Mouse (Mus musculus): ENCODE results near the gene Aldh1a1.
"Not testable (repeated sequence)": the region's sequence is repeated elsewhere in the genome, so short reads cannot be mapped to it uniquely, and the experiment has no call there.

Gene Aldh1a1

DNA sequence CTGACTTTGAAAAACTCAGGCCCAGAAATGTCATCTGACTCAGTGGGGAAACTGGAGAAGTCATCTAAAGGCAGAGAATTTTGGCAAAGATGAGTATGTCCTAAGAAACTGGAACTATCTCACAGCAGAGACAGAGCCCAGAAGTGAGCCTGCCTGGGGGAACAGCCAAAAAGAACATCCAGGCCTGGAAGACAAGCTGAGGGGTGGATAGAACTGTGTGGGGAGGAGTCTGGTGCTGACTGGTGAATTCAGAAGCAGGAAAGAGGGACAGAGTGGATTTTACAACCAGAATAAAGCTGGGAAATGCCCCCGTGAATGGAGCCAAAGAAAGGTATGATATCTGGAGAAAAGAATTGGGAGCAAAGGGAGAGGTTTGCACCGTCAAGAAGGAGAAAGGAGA is at the start of gene Aldh1a1:
Gene Aldh1a1 (plus strand): TSS at position 225 of the 400 bp plus-strand sequence.
- DNase-seq = no peak

DNA sequence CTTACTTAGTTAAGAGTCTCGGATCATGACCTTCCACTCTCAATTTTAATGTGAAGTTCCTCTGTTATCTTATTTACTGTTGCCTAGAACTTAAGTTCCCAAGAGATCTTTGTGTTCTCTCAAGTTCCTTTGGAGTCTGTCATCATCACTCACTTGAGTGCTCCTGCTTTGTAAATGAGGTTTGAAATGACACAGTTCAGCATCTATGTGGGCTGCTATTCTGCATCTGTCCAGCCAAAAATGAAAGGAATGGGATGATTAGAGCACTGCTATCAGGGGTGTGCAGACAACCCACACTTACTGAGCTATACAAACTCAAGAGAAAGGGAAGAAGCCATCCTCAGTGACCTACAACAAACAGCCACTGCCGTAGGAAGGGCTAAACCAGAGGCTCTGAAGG is 44.7 kb upstream of the Aldh1a1 start:
- no peak for DNase-seq

DNA sequence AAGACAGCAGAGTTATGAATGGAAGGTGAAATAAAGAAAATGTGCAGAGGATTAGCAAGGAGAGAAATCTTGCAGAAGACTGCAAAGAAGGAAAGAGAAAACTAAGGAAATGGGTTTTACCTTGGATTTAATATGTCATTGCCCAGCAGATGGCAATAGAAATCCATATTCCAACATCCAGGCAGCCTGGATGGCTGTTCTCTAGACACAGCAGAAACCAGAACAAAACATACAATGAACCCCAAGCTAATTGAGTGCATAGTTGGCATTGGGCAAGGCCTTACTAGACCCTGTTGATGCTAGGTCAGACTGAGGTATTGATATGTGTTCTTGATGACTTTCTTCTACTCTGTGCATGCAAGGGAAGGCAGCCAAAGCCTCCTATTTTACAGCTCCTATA is 43.0 kb upstream of the Aldh1a1 start:
- DNase-seq = peak; percentile 33

DNA sequence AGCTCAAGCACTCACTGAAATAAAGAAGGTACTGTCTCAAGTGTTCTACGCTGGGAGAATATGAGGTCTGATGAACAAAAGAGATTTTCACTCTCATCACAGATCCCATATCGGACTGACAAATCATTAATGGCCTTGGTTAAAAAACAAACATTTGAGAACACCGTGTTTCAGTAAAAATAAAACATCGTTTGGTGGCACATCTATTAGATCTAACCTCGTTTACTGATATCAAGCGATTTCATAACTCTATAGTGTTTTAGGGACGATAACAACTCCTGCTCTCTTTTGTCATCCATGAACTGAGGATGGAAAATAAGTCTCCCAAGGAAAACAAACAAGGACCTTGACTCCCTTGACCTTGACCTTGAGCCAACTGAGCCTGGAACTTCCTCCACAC is 41.5 kb upstream of the Aldh1a1 start:
- DNase-seq = no peak

- peak; percentile 20 for DNase-seq
Observed at GRCm38 (mm10) chr19:20484497-20484896, 8.0 kb upstream of the Aldh1a1 start.

DNA sequence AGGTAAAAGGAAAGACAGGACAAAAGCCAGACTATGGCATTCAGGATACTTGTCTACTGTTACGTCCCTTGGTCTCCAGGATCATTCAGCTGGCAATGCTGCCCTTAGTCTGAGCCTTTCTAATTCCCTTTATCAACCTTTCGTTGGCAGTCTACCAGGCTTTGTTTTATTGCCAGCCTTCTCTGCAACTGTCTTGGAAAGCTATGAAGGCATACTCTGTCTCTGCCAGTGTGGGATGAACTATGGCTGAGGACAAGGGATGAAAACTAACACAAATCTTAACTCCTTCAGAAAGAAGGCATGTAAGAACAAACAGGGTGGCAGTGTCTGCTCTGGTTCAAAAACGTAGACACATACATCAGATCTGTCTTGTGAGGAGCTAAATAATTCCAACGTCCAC is 565 bp upstream of the Aldh1a1 start:
- DNase-seq = no peak

GRCm38 (mm10) chr19:20496476-20496875 is 4.0 kb downstream of the Aldh1a1 start:
- DNase-seq = no peak

- DNase-seq = no peak
Observed at GRCm38 (mm10) chr19:20505359-20505758, 12.8 kb downstream of the Aldh1a1 start.

GRCm38 (mm10) chr19:20506936-20507615 is 14.6 kb downstream of the Aldh1a1 start:
- DNase-seq = no peak

- no peak for DNase-seq
Observed at GRCm38 (mm10) chr19:20508609-20509008, 16.1 kb downstream of the Aldh1a1 start.

DNA sequence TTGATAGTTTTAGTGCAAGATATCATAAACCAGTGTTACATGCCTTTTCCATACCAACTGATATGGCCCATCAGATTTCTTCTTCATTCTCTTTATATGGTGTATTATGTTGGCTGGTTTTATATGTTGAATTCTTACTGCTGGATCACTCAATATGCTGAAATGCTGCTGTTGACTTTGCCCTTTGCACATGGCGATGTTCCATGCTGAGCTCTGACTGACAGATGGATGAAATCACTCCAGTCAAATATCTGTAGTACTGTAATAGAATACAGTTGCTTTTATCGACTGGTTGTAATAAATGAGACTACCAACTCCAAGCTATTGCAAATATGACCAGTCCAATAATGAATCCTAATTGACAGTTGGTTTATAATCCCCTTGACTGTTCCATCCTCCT is 19.5 kb downstream of the Aldh1a1 start:
- no peak for DNase-seq

- no peak for DNase-seq
Observed at GRCm38 (mm10) chr19:20513181-20513580, 20.7 kb downstream of the Aldh1a1 start.

DNA sequence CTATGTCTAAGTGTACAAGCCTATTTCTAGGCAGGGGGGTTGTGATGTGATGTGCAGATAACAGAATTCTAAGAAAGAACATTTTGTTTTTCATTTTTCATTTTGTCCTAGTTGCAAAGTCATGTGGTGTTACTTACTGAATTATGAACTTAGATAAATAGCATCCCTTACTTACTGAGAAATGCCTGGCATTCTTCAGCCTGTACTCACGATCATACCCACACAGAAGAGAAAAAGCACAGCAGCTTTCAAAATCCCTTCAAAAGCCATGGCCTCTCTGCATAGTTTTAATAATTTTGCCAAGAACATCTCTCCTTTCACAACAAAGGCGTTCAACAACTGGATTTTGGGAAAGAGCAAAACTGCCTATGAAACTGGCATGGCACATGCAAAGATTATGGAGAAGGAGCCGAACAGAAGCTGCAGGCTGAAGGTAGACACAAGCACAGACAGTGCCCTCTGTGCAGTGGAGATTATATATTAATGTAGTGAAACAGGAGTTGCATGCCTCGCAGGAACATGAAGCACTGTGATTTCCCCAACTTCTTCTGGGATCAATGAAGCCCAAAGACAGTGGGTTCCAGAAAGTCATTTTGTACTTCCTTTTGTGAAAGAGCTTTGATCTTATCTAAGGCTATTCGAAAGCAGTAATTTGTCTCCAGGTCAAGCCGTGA is 21.3 kb downstream of the Aldh1a1 start:
- no peak for DNase-seq

GRCm38 (mm10) chr19:20516481-20516880 is 24.0 kb downstream of the Aldh1a1 start:
- DNase-seq = no peak

GRCm38 (mm10) chr19:20529156-20529555 is 36.6 kb downstream of the Aldh1a1 start:
- DNase-seq = not testable (repeated sequence)

DNA sequence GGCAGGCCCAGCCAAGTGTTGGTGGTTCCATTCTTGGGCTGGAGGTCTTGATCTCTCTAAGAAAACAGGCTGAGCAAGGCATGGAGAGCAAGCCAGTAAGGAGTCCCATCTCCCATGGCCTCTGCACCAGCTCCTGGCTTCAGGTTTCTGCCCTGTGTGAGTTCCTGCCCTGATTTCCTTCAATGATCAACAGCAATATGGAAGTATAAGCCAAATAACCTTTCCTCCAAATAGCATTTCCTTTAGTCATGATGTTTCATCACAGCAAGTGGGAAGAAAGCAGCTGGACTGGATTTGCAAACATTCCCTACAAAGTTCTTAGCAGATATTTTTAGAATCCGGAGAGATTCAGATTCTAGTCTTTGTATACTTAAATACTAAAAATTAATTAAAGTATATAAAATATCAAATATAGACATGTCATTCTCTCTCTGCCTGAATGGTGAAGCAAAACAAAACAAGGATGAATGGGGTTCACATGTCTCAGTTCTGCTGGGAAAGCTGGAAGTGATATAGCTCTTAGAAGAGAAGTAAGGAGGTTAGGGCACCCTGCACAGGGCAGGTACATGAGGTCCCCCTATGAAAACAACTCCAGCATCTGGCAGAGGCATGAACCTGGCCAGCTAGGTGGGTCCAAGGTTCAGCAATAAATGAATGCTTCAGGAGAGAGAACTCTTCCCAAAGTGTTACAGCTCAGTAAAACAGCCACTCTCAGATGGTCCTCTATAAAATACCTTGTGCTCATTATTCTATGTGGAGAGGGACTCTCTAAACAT is 37.6 kb downstream of the Aldh1a1 start:
- peak; percentile 18 for DNase-seq

GRCm38 (mm10) chr19:20536538-20536937 is 44.0 kb downstream of the Aldh1a1 start:
- no peak for DNase-seq

GRCm38 (mm10) chr19:20541044-20541443 is 48.5 kb downstream of the Aldh1a1 start:
- no peak for DNase-seq

GRCm38 (mm10) chr19:20541924-20542323 is 49.4 kb downstream of the Aldh1a1 start:
- DNase-seq = no peak

GRCm38 (mm10) chr19:20543816-20544215 is 51.3 kb downstream of the Aldh1a1 start:
- DNase-seq = no peak

DNA sequence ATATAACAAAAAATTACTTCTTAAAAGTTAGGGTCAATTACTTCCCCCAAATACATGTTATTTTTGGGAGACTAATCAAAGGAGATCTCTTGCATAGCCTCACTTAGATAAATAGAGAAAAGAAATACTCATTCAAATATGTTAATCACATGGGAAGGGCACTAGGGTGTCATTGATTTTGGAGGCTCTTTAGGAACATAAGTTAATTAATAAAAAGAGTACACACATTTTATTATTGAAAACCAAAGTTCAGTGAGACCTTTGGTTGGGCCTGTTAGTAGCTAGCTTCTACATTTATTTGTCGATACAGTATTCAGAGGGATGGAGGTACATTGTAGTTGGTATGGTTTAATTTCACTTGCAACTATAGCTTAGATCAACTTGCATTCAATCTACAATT is 52.4 kb downstream of the Aldh1a1 start:
- no peak for DNase-seq

GRCm38 (mm10) chr19:20547025-20547424 is 54.5 kb downstream of the Aldh1a1 start:
- DNase-seq = no peak

GRCm38 (mm10) chr19:20549409-20549808 is 56.9 kb downstream of the Aldh1a1 start:
- DNase-seq = no peak

DNA sequence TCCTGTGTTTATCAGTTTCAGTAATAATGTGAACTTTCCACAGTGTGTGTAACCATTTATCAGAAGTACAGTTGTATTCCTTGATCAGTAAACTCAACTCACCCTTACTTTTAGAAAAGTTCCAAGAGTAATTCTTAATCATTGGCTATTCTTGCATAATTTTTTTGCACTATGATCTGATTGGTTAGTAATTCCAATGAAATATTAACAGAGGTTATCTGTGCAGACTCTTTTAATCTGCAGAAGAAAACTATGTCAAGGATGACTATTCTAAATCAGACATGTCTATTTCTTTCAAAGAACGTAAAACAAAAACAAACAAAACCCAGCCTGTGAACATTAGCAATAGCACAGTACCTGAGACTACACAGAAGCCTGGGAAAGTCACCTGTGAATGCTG is 62.9 kb downstream of the Aldh1a1 start:
- no peak for DNase-seq
